Mouse (Mus musculus) megakaryocyte, embryonic 14.5 days (primary cell): ENCODE measurements around the gene Akap8. TPM values are rescaled to one million over a fixed set of nuclear protein-coding genes. Genes with fewer than 3 reads are reported as not detected.
A peak's percentile ranks its signal among the peaks of the same experiment; 100 is the strongest.

ENCODE experiments used
- H3K27me3 ChIP-seq: replicated peaks from 2 replicates; pipeline ENCODE3; 2012; ENCODE audit warnings: inconsistent platforms
- H3K36me3 ChIP-seq: replicated peaks from 2 replicates; pipeline ENCODE3; 2012; ENCODE audit warnings: low read length, inconsistent platforms, mixed read lengths
- H3K4me1 ChIP-seq: 2 replicates; pipeline ENCODE4 v1.6.1; 2012; ENCODE audit warnings: inconsistent platforms
- H3K4me3 ChIP-seq: replicated peaks from 2 replicates; pipeline ENCODE3; 2012; ENCODE audit warnings: moderate library complexity, mild to moderate bottlenecking, inconsistent platforms
- H3K9me3 ChIP-seq: 2 replicates; pipeline ENCODE4 v1.6.1; 2012; ENCODE audit warnings: inconsistent platforms
- FLI1 ChIP-seq: IDR thresholded peaks from 2 replicates; pipeline ENCODE4 v1.6.1; 2012; ENCODE audit warnings: low read length, inconsistent platforms, mixed read lengths
- GATA1 ChIP-seq: IDR thresholded peaks from 3 replicates; pipeline ENCODE4 v1.6.1; 2012; ENCODE audit warnings: mixed read lengths, low read length, inconsistent platforms, borderline replicate concordance
- polyA plus RNA-seq: library from polyadenylated mRNA; stranded (reverse); fragments of >175 nt; gene quantifications from 2 replicates; pipeline ENCODE4 v1.2.3, GENCODE M21; 2012; ENCODE audit warnings: low replicate concordance; ENCODE audit not compliant: insufficient read depth

Akap8 gene
- polyA plus RNA-seq, 1 experiment: 67.7 TPM

- peaks cover 9% of the 10 kb centered on the region for H3K36me3 ChIP-seq
- H3K4me3 ChIP-seq: no peak overlapping the region
- no peaks in the 10 kb centered on the region for H3K4me1 ChIP-seq
- H3K9me3 ChIP-seq: peaks cover 6% of the 10 kb centered on the region; the same call in 1 of the 2 replicates
- H3K27me3 ChIP-seq: no peaks in the 10 kb centered on the region
- TF ChIP-seq FLI1 (no peak), GATA1 (no peak)
Measured at GRCm38 (mm10) chr17:32295160-32295559, 25.9 kb downstream of the Akap8 start.

- Histone ChIP-seq H3K4me1 (peaks cover 29% of the 10 kb centered on the region), H3K36me3 (peaks cover 4% of the 10 kb centered on the region), H3K27me3 (no peaks in the 10 kb centered on the region), H3K4me3 (peak overlapping the region; percentile 98), H3K9me3 (no peaks in the 10 kb centered on the region)
- no peak for TF ChIP-seq FLI1
- TF ChIP-seq GATA1: no peak
Measured at GRCm38 (mm10) chr17:32285138-32285670, 35.8 kb downstream of the Akap8 start.

GRCm38 (mm10) chr17:32284262-32285137 is 36.5 kb downstream of the Akap8 start, which contains the start of gene Brd4:
Gene Brd4, minus strand, starts transcription at chr17:32284722.
- Histone ChIP-seq H3K4me1 (peaks cover 36% of the 10 kb centered on the region), H3K4me3 (peak within 1 kb of the TSS; percentile 98), H3K27me3 (no peaks in the 10 kb centered on the region), H3K36me3 (peaks cover 2% of the 10 kb centered on the region), H3K9me3 (no peaks in the 10 kb centered on the region)
- no peak for TF ChIP-seq GATA1
- TF ChIP-seq FLI1: no peak

GRCm38 (mm10) chr17:32283771-32284221 is 37.2 kb downstream of the Akap8 start:
- TF ChIP-seq FLI1: no peak
- Histone ChIP-seq H3K4me3 (peak overlapping the region; percentile 98), H3K4me1 (peaks cover 39% of the 10 kb centered on the region), H3K9me3 (no peaks in the 10 kb centered on the region), H3K36me3 (peaks cover 7% of the 10 kb centered on the region), H3K27me3 (no peaks in the 10 kb centered on the region)

- H3K27me3 ChIP-seq: no peaks in the 10 kb centered on the region
- H3K4me1 ChIP-seq: peaks cover 43% of the 10 kb centered on the region
- peak overlapping the region; percentile 98 for H3K4me3 ChIP-seq
- peaks cover 8% of the 10 kb centered on the region for H3K36me3 ChIP-seq
- TF ChIP-seq GATA1 (no peak), FLI1 (no peak)
- H3K9me3 ChIP-seq: no peaks in the 10 kb centered on the region
Measured at GRCm38 (mm10) chr17:32283341-32283740, 37.7 kb downstream of the Akap8 start.

- peak overlapping the region; percentile 79 for H3K4me3 ChIP-seq
- H3K36me3 ChIP-seq: peaks cover 6% of the 10 kb centered on the region
- TF ChIP-seq GATA1: no peak
- TF ChIP-seq FLI1: no peak
- H3K27me3 ChIP-seq: no peaks in the 10 kb centered on the region
- no peaks in the 10 kb centered on the region for H3K9me3 ChIP-seq
- H3K4me1 ChIP-seq: peaks cover 49% of the 10 kb centered on the region
Measured at GRCm38 (mm10) chr17:32281611-32282310, 39.3 kb downstream of the Akap8 start.

DNA sequence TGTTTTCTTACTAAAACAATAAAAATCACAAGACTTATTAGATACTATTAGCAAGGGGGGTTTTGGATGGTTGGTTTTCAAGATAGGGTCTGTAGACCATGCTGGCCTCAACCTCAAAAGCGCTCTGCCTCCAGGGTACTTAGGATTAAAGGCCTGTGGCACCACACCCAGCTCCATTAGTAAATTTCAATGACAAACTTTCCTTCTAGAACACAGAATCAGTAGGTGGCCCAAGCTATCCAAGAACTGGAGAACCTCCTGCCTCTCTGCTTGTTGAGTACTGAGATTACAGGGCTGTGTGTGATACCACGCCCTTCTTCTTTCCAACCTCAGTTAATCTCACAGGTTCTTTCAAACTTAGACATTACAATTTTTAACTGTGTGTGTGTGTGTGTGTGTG is 39.9 kb downstream of the Akap8 start:
- Histone ChIP-seq H3K4me3 (peak overlapping the region; percentile 46), H3K27me3 (no peaks in the 10 kb centered on the region), H3K36me3 (peaks cover 10% of the 10 kb centered on the region), H3K4me1 (peaks cover 56% of the 10 kb centered on the region), H3K9me3 (no peaks in the 10 kb centered on the region)
- TF ChIP-seq FLI1: no peak
- no peak for TF ChIP-seq GATA1

- no peaks in the 10 kb centered on the region for H3K9me3 ChIP-seq
- H3K36me3 ChIP-seq: peaks cover 15% of the 10 kb centered on the region
- TF ChIP-seq GATA1 (no peak), FLI1 (no peak)
- H3K27me3 ChIP-seq: no peaks in the 10 kb centered on the region
- H3K4me1 ChIP-seq: peaks cover 61% of the 10 kb centered on the region
- H3K4me3 ChIP-seq: no peak overlapping the region
Measured at GRCm38 (mm10) chr17:32280575-32280974, 40.5 kb downstream of the Akap8 start.

DNA sequence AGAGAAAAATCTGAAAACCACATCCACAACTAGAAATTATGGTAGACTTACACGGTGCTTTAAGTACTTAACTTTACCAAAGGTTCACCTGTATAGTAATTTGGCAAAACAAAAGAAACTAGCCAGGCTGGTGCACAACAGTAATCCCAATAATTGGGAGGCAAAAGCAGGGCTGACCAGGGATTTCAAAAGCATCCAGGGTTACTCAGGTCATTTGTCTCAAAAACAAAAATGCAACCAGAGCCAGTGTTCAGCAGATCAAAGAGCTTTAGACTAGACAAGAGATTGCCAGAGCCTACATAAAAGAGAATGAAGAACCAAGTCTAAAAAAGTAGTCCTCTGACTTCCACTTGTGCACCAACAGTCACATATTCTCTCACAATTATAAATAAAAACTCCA is 43.8 kb downstream of the Akap8 start:
- Histone ChIP-seq H3K4me1 (peaks cover 83% of the 10 kb centered on the region), H3K36me3 (peaks cover 25% of the 10 kb centered on the region)

More for the DNA sequence above, 43.8 kb downstream of the Akap8 start:
- Histone ChIP-seq H3K27me3 (no peaks in the 10 kb centered on the region), H3K9me3 (no peaks in the 10 kb centered on the region), H3K4me3 (no peak overlapping the region)
- TF ChIP-seq FLI1: no peak
- TF ChIP-seq GATA1: no peak
